Mouse (Mus musculus) adrenal gland, adult 8-10 months (tissue): ENCODE measurements at regions not wholly inside any gene's neighbourhood (a gene's known extent, or its start where the extent isn't known, plus 50 kb on each side); places are given as distances from the start of the nearest gene placed in this dataset.
A peak's percentile ranks its signal among the peaks of the same experiment; 100 is the strongest.

ENCODE experiments used
- DNase-seq: peaks from one replicate; pipeline ENCODE4 v3.0.0; 2022

DNA sequence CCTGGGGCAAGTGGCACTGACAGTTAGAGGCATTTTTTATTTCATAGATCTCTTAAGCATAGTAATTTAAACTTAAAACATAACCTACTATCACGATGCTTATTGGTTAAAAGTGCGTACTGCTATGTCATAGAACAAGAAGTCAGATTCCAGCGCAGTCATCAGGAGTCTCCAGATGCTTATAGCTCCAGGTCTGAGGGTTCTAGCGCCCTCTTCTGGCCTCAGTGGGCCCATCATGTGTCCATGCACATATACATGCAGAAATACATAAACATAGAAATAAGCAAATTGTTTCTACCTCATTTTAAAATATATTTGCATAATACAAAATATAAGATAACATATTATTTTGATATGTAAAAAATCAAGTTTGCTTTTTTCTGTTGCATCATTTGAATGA lies 1002.8 kb upstream of the Adgrl2 start:
- no peak for DNase-seq

DNA sequence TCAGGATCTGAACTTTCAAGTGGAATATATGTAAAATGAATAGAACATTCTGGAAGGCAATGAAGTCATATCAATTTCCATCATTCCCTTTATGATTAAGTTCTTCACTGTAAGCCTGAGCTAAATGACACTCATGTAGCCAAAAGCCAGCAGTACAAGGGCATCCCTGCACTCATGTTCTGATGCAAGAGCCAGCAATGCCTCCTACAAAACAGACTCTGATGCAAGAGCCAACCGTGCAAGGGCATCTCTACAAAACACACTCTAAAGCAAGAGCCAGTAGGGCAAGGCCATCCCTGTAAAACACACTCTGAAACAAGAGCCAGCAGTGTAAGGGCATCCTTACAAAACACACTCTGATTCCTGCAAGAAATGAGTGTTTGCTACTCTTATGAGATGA lies 997.4 kb upstream of the Adgrl2 start:
- peak; percentile 70 for DNase-seq

DNA sequence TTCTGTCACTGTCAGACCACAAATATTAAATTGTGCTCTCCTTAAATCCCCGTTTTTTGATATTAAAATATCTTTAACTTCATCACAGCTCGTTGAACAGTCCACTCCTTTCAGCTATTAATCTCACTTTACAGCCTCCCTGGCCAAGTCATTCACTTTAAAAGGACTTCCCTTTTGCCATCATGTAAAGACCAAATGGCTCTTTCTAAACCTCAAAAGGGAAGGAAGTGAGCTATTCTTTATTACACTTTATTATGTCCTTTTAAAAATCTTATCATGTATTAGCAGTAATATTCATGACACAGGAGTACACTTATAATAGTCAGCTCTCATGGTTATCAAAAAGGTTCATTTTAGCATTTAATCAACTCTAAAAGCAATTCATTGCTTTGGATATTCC lies 966.6 kb upstream of the Adgrl2 start:
- no peak for DNase-seq

DNA sequence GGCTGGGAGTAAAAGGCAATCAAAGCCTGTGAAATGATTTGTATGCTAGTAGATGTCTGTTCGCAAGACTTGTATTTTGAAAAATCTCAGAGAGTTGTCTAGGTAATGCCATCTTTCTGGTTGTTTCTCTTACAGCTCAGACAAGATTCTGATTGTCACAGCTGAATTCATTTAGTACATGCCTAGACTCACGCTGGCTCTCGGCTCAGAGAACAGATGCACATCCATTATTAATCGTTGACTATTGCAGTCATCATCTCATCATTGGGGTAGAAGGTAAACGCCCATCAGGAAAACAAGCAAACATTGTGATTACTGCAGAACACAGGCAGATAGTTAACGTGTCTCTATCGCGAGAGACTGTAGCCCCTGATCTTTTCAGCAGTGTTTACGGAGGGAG lies 945.8 kb upstream of the Adgrl2 start:
- no peak for DNase-seq

DNA sequence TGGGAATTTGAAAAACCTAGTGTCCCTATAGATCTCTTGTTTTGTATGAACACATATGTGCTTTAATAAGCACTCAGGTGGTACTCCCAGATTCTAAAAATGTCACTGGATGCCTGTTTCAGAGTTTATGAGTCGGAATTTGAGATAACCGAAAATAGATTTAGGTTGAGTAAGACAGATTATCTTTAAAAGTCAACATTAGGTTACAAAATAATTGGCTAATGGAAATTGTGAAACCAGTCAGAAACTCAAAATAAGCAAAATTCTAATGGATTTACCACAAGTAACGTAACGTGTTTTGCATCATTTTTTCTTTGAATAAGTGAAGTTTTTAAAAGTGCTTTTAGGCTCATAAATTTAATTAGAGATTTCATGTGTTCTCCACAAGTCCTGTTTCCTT lies 944.5 kb upstream of the Adgrl2 start:
- DNase-seq: no peak

DNA sequence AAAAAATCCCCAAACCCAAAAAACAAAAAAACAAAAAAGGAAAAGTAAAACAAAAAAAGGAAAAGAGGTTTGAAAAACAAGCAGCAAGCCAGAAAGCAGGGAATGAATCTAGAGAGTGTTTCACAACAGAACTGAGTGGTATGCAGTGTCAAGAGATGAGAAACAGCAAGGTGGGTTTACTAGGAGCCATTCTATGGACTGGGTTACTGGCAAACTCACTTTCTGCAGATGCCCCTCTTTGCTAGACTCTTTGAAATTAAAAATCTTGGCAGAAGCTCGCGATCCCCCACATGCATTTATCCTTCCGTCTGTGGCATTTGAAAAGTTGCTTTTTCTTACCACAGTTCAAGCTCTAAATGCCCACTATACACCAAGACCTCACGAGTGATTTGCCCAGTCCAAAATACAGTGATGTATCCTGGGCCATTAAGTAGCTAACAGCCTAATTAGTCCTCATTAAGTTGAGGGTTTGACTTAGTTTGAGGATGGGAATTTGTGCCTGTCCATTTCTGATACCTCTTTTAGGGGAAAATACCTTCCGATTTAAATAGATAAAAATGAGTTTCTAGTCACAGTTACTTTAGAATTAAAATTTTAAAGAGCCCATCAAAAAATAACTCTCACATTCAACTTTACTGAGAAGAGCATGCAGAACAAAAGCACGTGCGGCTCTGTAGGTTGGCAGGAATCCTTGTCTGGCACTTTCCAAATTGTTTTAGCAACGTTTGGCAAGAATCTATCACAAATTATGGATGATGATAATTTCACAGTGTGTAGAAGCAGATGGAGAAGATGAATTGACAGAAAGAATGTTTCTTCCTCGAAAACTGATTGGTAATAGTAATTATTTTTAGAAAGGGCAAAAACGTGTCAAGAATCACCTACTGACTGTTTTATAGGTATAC lies 938.4 kb upstream of the Adgrl2 start:
- no peak for DNase-seq

DNA sequence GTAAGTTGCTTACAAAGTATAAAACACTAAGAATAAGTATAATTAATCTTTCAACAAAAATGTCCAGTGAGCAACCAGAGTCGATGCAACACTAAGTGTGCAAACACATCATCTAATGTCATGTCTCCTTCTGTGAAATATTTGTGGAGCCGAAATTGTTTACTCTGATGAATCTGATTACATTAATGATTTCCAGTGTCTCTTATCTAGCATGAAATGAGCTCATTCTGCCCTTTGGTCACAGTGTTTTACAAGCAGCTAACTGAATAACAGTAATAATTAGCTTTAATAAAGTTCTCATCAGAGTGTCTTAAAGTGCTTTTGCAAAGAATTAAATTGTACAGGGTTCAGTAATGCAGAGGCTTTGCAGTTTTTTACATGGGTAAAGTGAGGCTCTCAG lies 929.9 kb upstream of the Adgrl2 start:
- no peak for DNase-seq

DNA sequence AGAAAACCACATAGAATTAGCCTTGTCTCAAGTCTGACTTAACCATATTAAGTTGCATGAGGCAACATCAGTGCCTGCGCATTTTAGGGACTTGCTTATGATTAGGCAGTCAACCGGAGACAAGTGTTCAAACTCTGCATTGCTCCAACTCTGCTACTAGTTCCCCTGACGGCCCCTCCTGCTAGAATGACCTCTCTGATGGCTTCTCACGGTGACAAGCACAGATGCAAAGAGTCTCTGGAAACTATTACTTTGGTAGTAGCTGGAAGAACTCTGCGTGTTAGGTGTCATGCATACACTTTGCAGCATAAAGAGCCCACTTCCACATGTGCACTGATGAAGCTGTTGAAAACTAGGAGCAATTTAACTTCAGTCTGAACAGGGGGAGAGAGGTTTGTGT lies 927.8 kb upstream of the Adgrl2 start:
- DNase-seq: no peak

DNA sequence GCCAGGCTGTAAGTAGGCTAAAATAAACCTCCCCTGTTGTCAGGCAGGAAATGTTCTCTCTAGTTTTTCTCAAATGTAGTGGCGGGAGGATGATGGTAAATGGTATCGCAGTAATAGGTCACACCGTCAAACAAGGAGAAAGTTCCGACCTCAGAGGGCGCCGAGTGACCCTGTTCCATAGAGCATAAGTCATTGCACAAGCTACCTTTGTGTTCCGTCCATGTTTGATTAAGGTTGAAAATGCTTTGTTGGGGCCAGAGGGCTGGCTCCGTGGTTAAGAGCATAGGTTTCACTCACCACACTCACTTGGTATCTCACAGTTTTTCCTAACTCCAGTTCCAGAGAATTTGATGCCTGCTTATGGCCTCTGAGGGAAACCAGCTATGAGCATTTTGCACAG lies 920.4 kb upstream of the Adgrl2 start:
- no peak for DNase-seq

DNA sequence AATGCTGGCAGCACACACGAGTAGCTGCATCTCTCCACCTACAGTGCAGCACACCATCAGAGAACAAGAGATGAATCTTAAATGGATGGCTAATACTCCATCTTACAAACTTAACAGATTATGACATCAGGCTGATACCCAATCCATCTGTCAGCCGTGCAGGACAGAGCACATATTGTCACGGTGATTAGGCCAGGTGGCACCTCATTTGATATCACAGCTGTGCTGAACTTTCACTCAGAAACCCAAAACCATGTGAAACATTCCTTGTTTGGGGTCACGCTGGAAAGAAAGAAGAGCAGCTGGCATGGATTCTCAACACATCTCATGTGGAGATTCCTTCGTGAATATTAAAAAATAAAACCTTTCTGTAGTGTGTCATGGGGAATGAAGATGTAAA lies 911.4 kb upstream of the Adgrl2 start:
- no peak for DNase-seq

DNA sequence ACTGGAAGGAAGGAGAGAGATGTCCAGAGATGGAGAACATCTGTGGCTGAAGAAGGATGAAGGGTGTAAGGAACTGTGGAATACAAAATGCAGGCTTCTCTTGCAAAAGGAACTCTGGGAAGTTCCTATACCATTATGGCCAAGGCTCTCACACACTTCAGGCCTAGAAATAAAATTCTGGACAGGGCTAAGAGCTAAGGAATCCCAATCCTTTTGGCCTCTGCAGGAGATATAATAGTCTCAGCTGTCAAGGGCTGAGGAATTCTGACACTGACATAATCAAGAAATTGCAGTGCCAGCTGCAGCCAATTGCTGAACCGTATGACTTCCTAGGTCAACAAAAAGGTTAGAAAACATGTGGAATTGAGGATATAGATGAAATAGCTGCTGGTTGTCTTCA lies 886.2 kb upstream of the Adgrl2 start:
- DNase-seq: no peak

DNA sequence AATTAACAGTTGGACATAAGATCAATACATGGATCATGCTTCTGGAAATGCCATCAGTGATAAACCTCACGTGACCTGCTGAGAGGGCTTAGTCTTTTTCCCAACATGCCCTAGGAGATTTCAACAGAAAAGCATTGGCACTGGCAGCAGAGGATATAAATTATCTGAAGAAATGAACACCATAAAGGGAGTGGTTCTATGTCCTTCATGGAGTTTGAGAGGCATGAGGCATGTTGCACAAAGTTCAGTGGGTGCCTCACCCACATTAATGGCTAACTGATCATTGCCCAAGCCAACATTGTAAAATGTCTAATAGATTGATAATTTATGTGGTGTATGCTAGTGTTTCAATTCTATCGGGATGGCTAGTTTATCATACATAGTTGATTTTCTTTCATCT lies 875.6 kb upstream of the Adgrl2 start:
- DNase-seq: no peak

DNA sequence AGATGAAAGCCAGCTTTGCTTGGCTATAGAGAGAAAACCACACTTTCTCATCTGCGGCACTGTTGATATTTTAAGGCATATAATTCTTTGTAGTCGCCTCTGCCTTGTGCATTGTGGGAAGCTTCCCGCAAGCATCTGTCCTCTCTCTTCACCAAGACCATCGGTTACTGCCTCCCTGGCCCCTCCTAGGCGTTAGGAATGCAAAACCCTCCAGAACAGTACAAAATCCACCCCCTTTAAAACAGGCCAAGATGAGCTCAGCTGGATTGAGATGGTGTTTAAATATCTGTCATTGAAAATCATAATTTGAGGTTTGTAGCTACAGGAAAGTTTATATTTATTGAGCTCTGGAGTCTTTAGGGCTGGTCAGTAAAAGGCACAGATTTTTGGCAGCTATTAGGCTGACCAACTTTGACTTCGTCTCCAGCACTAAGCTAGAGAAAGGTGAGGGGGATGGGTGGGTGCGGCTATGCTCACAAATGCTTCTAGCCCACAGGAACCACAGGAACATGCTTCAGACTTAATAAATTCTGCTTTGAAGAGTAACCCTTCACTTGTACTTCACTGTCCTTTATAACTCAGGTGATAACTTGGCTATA lies 856.7 kb upstream of the Adgrl2 start:
- DNase-seq: no peak

DNA sequence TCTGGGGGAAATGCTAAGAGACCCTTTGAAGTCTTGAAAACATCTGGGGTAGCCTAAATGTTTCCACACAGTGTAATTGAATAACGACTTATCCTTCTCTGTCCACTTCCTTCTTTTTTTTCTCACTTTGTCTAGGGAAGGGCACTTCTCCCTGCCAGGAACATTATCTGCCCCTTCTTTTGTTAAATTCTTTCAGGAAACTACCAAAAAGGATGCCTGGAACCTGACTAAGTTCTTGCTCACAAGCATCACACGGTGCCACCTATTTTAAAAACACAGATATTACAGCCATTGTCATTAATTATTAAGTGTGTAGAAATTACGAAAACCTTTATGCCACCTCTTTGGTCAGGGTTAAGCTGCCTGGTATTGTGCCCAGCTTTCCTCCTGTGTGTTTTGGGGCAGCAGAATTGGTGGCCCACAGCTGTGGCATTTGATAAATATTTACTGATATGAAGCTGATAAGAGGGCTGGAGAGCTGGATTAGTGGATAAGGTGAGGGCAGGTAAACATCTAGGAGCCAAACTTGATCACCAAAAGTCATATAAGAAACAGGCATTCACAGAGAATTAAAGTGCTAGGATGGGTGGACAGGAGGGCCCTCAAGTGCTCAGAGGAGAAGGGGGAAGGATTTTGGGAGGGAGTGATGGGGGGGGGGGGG lies 855.6 kb upstream of the Adgrl2 start:
- DNase-seq: no peak

DNA sequence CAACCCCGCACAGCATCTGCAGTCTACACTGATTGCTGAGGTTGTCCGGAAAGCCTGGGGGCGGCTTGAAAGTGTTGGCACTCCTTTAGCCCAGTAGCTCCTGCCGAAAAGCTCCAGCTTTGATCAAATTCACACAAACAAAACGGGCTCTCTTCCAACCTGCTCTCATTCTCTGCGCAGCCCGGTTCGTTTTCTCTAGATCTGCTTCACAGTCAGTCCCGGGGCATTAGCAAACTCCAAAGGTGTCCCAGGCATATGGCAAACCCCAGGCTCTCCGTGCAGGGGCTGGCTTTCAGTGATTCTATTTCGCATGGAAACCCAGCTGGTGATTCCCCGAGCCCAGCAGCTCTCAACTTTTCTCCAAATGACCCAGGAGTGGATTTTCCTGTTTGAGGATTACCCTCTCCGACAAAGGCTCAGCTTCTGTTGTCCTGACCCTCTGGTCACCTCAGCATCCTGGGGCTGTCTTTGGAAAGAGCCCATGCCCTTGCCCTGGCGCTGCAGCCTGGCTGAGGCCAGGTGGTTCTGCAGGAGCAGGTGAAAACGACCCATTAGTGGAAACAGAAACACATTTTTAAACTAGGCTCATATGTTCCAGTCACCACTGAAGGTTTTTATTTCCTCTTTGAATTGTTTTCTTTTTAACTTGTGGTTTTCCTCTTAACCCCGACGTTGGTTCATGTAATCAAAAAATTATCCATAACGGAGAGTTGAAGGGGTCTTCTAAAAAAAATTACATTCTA lies 854.9 kb upstream of the Adgrl2 start:
- DNase-seq: no peak

DNA sequence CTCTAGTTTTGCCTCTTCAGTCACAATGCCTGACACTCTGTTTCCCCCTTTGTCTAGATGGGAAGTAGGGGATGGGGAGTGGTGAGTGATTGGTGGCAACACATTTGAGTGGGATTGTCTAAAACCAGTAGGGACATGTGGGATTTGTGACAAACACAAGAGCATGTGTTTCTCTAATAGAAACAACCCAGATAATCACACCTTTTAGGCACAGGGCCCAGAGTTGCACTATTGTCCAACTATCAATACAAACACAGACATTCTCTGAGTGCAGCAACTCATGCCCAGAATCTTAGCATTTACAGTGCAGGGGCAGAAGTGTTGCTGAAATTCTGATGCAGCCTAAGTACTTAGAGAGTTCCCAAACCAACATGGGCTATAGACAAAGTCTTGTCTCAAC lies 847.6 kb upstream of the Adgrl2 start:
- DNase-seq: no peak

DNA sequence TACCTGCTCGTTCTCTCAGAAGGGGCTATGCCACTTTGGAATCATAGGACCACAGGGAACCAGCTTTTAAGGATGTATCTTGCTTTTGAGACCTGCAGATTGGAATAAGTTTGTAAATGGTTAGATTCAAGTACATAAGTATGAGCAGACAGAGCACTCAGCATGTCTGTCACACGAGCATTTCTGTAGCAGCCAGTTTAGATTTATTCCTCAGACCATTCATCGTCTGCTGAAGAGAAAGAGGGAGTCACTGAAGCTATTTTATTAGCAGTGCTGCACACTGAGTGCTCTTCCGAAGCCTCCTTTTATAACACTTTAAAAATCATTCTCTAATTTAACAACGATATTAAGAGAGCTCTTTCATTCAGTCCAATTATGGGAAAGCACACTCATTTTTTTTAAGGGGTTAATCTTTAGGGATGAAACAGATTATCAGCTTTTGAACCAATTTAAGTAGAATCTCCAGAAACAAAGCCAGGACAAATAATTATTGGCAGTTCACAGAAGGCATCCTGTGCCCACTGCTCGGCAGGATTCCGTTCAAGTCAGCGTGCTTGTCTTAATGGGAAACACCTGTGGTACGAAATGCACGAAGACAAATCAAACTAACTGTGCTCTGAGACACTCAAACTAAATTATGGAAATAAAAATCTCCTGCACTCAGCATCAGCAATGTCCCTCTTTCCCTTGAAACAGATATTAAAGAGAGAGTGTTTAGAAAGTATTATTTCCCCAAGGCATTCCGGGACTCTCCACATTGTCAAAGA lies 846.3 kb upstream of the Adgrl2 start:
- no peak for DNase-seq

DNA sequence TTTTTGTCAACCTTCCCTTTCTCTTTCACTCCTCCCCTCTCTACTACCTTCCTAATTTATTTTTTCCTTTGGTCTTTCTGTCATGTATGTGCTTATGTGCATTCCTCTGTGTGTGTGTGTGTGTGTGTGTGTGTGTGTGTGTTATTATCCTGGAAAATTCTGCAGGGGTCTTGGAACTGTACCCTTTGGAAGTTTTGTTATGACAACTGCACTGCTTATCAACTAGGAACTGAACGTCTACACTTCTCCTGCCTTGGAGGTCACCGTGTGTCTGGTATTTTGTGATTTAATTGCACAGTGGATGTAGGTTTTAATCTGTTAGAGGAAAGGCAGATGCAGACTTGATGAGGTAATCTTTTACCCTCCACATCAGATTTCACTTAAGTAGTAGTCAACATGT lies 836.8 kb upstream of the Adgrl2 start:
- DNase-seq: no peak

DNA sequence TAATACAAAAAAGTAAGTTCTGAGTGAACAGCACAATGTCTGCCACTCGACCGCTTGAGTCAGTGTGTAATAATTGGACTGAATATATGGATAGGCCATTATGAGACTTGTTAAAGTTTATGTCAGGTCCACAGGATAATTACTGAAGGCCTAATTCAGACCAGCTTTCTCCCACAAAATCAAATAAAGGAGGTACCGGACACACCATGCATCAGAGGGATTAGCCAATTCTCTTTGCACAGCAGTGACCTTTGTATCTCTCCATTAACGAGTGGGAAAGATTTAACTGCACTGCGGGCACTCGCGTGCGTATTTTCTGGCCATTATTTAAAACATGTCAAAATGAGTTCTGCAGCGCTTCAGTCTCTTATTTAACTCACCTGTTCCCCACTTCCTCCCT lies 836.4 kb upstream of the Adgrl2 start:
- DNase-seq: no peak

DNA sequence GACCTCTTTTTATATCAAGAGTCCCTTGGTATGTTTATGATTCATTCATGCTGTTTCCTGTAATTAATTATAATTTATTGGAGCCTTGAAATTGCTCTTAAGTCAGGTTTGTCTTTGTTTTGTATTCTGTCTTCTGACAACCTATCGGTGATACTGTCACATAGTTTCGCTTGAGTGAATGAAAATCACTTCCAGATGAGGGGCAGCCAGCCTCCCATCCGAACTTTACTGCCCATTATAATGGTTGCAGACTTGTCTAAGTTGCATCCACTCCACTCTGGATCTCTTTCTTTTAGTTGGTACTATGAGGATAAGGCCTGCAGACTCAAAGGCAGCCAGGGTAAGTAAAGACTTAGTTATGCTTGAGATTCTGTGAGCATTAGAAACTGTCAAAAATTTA lies 830.3 kb upstream of the Adgrl2 start:
- no peak for DNase-seq

DNA sequence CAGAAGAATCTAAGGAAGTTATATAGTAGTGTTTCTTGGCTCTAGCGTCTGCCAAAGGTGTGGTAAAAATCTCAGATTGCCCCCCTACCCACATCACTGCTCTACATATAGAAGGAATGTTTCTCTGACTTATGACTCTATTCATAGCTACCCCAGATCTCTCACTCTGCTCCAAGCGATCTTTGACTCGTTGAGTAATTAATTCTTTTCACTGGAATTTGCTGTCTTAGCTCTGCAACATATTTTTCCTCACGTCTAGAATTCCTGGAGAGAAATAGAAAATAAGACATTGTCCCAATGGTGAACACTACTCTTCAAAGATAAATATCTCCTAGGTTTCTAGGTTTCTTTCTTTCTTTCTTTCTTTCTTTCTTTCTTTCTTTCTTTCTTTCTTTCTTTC lies 829.5 kb upstream of the Adgrl2 start:
- no peak for DNase-seq

DNA sequence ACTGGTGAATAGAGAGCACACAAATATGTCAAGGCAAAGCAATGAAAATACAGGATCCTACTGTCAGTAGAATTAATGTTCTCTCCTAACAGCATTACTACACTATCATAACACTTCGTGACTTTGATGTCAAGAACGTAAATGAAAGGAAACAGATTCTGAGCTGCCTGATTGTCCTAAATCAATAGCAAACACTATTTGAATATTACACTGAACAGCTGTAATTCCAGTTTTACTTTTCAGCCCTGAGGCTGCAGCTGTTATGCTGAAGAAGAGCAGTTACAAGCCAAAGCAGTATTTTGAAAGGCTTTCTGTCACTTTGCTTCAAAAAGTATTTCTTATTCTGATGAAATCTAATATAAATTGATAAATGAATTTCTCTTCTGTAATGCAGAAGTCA lies 828.7 kb upstream of the Adgrl2 start:
- no peak for DNase-seq
